Comparison of ENCODE assay signal across 10 mouse cellular contexts in the genomic region with DNA sequence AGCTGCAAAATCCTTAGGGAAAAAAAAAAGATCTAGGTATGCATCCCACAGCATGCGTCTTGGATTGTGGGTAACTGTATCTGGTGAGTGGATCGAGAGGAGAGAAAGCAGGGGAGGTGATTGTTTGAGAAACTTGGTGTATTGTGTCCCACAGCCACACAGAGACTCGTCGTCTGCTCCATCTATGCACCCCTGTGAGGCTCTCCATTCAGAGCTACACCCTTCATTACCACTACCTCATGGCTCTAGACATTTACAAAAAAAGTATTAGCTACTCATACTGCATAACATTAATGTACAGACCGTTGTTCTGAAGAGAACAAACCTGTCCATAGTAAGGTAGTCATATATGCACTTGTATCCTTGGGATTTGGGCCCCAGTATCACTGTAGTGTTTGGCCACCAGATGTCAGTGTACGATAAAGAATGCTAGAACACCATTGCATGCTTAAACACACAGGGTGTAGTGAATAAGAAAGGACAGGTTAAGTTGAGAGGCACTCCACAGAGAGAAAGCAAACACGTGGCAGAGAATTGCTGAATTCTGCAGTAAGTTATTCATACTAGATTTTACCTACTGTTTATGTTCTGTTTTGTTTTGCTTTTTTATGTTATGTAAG.
DNase-seq lines count a peak whose midpoint lies in the region; ATAC-seq and TF ChIP-seq lines count a peak whose summit lies in the region.
"Had no signal": no experiment of that assay in that cellular context is flagged by ENCODE, and none has a peak within 500 bp of the region (broad histone marks: within the 10 kb centered on the region; RNA-seq: fewer than 3 reads in every experiment).

No protein-coding gene starts in this region.

- DNase-seq in heart, adult 2 months: no peak
- DNase-seq in heart, adult 18-20 months: no peak
- DNase-seq in MEL (ENCODE audit: low read depth, low spot score): no peak
- DNase-seq in fibroblast of lung, adult 2 months (ENCODE audit: low read depth): peak; percentile 4
- peak; percentile 12 for DNase-seq in layer of hippocampus, adult 9-11 months
- no peak for DNase-seq in stomach, postnatal 0 days (ENCODE audit: low spot score)
- DNase-seq in gastrocnemius, postnatal 10 days: no peak
- no peak for DNase-seq in adrenal gland, postnatal 25 days

- no peak overlapping the region for H3K4me3 ChIP-seq in heart, adult 2 months
- H3K4me3 ChIP-seq in MEL (ENCODE audit: control insufficient read depth in 1 of 2, insufficient read depth in 1 of 2, low read depth in 2 of 2, low read length in 2 of 2): no peak overlapping the region
- H3K4me3 ChIP-seq in stomach, postnatal 0 days (ENCODE audit: low read depth, low read length): no peak overlapping the region

- TF ChIP-seq EP300 in heart, adult 2 months (IDR thresholded peaks at IDR 0.05; ENCODE audit: insufficient read depth, low read depth, low read length): no peak
- TF ChIP-seq EP300 in MEL (IDR thresholded peaks at IDR 0.05; ENCODE audit: low read depth in 1 of 2, low read length in 2 of 2): no peak
- no peak for TF ChIP-seq EP300 in stomach, postnatal 0 days (optimal IDR thresholded peaks at IDR 0.05)

- H3K27me3 ChIP-seq in heart, adult 2 months (ENCODE audit: control insufficient read depth, insufficient read depth, low read length): no peaks in the 10 kb centered on the region
- H3K27me3 ChIP-seq in MEL (ENCODE audit: control insufficient read depth in 1 of 2, insufficient read depth in 2 of 2, low read length in 2 of 2): no peaks in the 10 kb centered on the region
- H3K27me3 ChIP-seq in stomach, postnatal 0 days (ENCODE audit: control insufficient read depth, insufficient read depth, low read length): no peaks in the 10 kb centered on the region

- ATAC-seq in stomach, postnatal 0 days (ENCODE audit: low FRiP score, low TSS enrichment): no peak; the same call in 1 of the 2 replicates

- no peaks in the 10 kb centered on the region for H3K79me2 ChIP-seq in heart, adult 2 months (replicated peaks; ENCODE audit: control insufficient read depth, insufficient read depth, low read length)
- no peaks in the 10 kb centered on the region for H3K79me2 ChIP-seq in MEL (ENCODE audit: control insufficient read depth, insufficient read depth, low read length, poor library complexity)

- no peaks in the 10 kb centered on the region for H3K36me3 ChIP-seq in heart, adult 2 months (ENCODE audit: control insufficient read depth, insufficient read depth, low read length)
- H3K36me3 ChIP-seq in MEL (ENCODE audit: control insufficient read depth in 1 of 2, insufficient read depth in 2 of 2, low read length in 2 of 2): no peaks in the 10 kb centered on the region
- no peaks in the 10 kb centered on the region for H3K36me3 ChIP-seq in stomach, postnatal 0 days (ENCODE audit: control insufficient read depth, insufficient read depth, low read length)
- H3K36me3 ChIP-seq: G1E had no signal

- no peaks in the 10 kb centered on the region for H3K9me3 ChIP-seq in MEL (replicated peaks; ENCODE audit: insufficient read depth, low read length)
- no peaks in the 10 kb centered on the region for H3K9me3 ChIP-seq in stomach, postnatal 0 days (ENCODE audit: control insufficient read depth, low read length)
- H3K9me3 ChIP-seq: G1E had no signal

- WGBS in heart, adult 2 months: 48% methylated on average over 7 of the region's 7 CpGs
- 45% methylated on average over 7 of the region's 7 CpGs for WGBS in stomach, postnatal 0 days

- no peak overlapping the region for H3K4me2 ChIP-seq in stomach, postnatal 0 days (replicated peaks; ENCODE audit: low read depth)

- H3K4me1 ChIP-seq in heart, adult 2 months (ENCODE audit: control insufficient read depth, insufficient read depth, low read length): no peaks in the 10 kb centered on the region
- no peaks in the 10 kb centered on the region for H3K4me1 ChIP-seq in MEL (ENCODE audit: control insufficient read depth in 1 of 2, insufficient read depth in 2 of 2, low read length in 2 of 2)
- no peaks in the 10 kb centered on the region for H3K4me1 ChIP-seq in stomach, postnatal 0 days (replicated peaks; ENCODE audit: control insufficient read depth, insufficient read depth)

- TF ChIP-seq RAD21 in MEL (IDR thresholded peaks at IDR 0.05; ENCODE audit: low read depth, low read length): peak; percentile 6; the same call in 1 of the 2 replicates

- H3K27ac ChIP-seq in heart, adult 2 months: no peak overlapping the region
- H3K27ac ChIP-seq in MEL (ENCODE audit: control insufficient read depth, low read depth, low read length): no peak overlapping the region
- H3K27ac ChIP-seq in stomach, postnatal 0 days (replicated peaks): no peak overlapping the region
- H3K27ac ChIP-seq: macrophage had no signal

- TF ChIP-seq POLR2A in heart, adult 2 months (IDR thresholded peaks at IDR 0.05; ENCODE audit: insufficient read depth, low read depth, low read length): no peak
- TF ChIP-seq POLR2A in MEL (IDR thresholded peaks at IDR 0.05; ENCODE audit: control insufficient read depth in 1 of 2, insufficient read depth in 1 of 2, low read depth in 1 of 2, low read length in 2 of 2, poor library complexity in 1 of 2): no peak

- no peak overlapping the region for H3K9ac ChIP-seq in heart, adult 2 months (ENCODE audit: low read depth, low read length)
- H3K9ac ChIP-seq in MEL (ENCODE audit: control insufficient read depth, low read depth, low read length, poor library complexity, severe bottlenecking): no peak overlapping the region
- H3K9ac ChIP-seq in stomach, postnatal 0 days (ENCODE audit: low read length): no peak overlapping the region

- intact Hi-C loops in heart, adult 2 months (cut with DNase I): no loop called here

- TF ChIP-seq CTCF in heart, adult 2 months (IDR thresholded peaks at IDR 0.05): peak; percentile 29
- no peak for TF ChIP-seq CTCF in MEL (IDR thresholded peaks at IDR 0.05 in 2 of 3, conservative IDR thresholded peaks at IDR 0.05 in 1 of 3; ENCODE audit: control insufficient read depth in 1 of 3, insufficient read depth in 1 of 3, low read depth in 2 of 3, low read length in 3 of 3, poor library complexity in 1 of 3, severe bottlenecking in 1 of 3)
- peak; percentile 77 for TF ChIP-seq CTCF in stomach, postnatal 0 days (IDR thresholded peaks at IDR 0.05; ENCODE audit: low read depth)

TF ChIP-seq in MEL, 35 proteins besides CTCF, POLR2A, EP300 and RAD21:
- TF ChIP-seq HCFC1 (IDR thresholded peaks at IDR 0.05; ENCODE audit: low read depth, low read length) (no peak), MYB (IDR thresholded peaks at IDR 0.05; ENCODE audit: low read depth, low read length) (no peak)

Comparison
In these comparisons a context has a peak if more than half of its experiments do, and no peak if none do; other contexts are left out.
1. DNase-seq: peak in fibroblast of lung, adult 2 months (single experiment) and layer of hippocampus, adult 9-11 months (single experiment); none in heart, adult 2 months (0 of 2), heart, adult 18-20 months (0 of 2), MEL (single experiment), stomach, postnatal 0 days (single experiment), gastrocnemius, postnatal 10 days (single experiment) and adrenal gland, postnatal 25 days (single experiment).
2. CTCF ChIP-seq: peak in heart, adult 2 months (single experiment) and stomach, postnatal 0 days (single experiment); none in MEL (0 of 3).